Mouse (Mus musculus) heart, postnatal 4 days (tissue): ENCODE measurements at regions not wholly inside any gene's neighbourhood (a gene's known extent, or its start where the extent isn't known, plus 50 kb on each side); places are given as distances from the start of the nearest gene placed in this dataset.

Experiments
- DNase-seq: peaks from one replicate; pipeline ENCODE4 v3.0.0; 2021

GRCm38 (mm10) chrX:13344701-13345100 is 63.9 kb downstream of the Ddx3x start:
- DNase-seq, result peak; percentile 37

- no peak for DNase-seq
Observed at GRCm38 (mm10) chrX:13345126-13345525, 64.4 kb downstream of the Ddx3x start.

DNA sequence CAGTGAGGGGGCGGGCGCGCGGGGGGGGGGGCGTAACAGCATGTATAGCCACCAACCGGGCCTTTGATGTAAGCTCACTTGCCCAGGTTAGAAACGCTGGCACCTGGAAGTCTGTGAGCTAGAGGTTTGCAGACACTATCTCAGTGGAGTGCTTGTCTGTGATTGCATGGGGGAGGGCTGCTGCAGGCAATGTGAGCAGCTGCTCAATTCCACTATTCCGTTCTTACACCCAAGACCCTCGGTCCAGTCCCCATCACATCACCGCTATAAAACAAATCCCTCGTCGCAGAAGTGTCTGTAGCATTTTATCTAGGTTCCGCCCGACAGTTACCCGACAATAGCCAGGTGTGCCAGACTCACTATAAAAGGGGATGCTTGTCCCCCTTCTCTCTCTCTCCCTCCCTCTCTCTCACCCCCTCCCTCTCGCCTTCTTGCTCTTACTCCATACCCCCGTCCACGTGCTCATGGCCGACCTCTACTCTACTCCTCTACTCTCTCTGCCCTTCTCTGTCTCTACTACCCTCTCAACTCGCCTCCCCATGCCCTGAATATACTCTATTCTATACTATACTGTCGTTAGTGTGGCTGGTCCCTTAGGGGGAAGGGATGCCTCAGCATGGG is 65.4 kb downstream of the Ddx3x start:
- DNase-seq, result no peak

- DNase-seq, result peak; percentile 43
Observed at GRCm38 (mm10) chrX:13346696-13347026, 65.9 kb downstream of the Ddx3x start.

DNA sequence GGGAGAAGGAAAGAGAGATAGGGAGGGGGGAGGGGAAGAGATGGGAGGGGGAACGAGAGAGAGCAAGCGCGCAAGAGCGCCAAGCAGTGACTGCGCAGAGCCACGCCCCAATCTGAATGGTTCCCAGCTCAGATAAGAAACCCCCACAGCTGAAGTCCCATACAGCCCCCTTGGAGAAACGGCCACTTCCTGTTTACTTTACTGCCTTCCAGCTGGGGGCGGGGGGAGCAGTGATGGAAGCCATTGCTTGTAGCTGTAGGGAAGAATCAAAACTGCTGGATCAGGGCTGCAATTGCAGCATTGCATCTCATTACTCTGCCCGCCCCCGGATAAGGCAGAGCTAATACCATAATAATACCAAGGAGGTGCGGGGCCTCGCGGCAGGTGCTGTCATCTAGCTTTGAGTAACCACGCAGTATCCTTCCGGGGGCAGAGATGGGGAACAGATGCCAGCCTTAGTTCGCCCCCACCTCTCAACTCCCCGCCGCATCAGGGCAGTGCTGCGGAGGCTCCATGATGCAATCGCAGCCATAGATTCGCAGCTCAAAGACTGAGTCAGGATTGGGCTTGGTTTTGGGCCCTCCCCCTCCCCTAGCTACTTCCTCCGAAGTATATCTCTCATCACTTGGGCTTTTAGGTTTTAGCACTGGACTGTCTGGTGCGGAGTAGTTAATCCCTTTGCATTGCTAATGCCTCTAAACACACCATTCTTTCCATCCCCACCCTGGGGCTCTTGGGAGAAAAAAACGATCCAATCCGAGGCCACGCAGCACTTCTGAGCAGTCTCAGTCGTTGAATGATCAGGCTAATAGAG is 66.5 kb downstream of the Ddx3x start:
- peak; percentile 79 for DNase-seq

- DNase-seq, result no peak
Observed at GRCm38 (mm10) chrX:13348415-13348814, 67.6 kb downstream of the Ddx3x start.

DNA sequence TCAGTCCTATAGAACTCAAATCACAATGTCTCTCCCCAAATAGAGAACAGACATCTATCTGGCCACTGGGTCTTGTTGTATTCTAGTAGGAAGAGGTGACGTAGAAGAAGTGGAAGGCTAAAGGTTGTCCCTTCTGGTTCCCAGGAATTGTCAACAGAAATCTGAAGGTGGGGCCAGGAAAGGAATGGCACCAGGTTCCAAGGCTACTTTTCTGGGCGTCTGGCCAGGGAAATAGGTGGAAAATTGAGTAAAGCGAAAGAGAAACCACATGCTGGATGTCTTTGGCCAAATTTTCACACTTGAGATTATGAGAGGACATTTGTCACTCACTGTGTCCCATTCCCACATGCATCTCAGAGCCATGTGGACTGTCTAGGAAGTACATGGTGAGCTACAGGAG is 69.7 kb downstream of the Ddx3x start:
- peak; percentile 33 for DNase-seq

GRCm38 (mm10) chrX:13357149-13357783 is 76.5 kb downstream of the Ddx3x start:
- DNase-seq, result no peak

- no peak for DNase-seq
Observed at GRCm38 (mm10) chrX:13357973-13358372, 77.2 kb downstream of the Ddx3x start.

- DNase-seq, result no peak
Observed at GRCm38 (mm10) chrX:13360436-13360835, 79.7 kb downstream of the Ddx3x start.

GRCm38 (mm10) chrX:13370319-13370718 is 89.5 kb downstream of the Ddx3x start:
- DNase-seq, result no peak

- no peak for DNase-seq
Observed at GRCm38 (mm10) chrX:13372752-13373151, 92.0 kb downstream of the Ddx3x start.

GRCm38 (mm10) chrX:13386354-13386753 is 79.6 kb upstream of the Nyx start:
- DNase-seq, result no peak

GRCm38 (mm10) chrX:13398466-13398865 is 67.4 kb upstream of the Nyx start:
- DNase-seq, result no peak

GRCm38 (mm10) chrX:13412726-13413125 is 53.2 kb upstream of the Nyx start:
- DNase-seq, result no peak

- no peak for DNase-seq
Observed at GRCm38 (mm10) chrX:13413135-13413534, 52.8 kb upstream of the Nyx start.
